Comparison of ENCODE assay signal across 27 mouse cellular contexts in the genomic region with DNA sequence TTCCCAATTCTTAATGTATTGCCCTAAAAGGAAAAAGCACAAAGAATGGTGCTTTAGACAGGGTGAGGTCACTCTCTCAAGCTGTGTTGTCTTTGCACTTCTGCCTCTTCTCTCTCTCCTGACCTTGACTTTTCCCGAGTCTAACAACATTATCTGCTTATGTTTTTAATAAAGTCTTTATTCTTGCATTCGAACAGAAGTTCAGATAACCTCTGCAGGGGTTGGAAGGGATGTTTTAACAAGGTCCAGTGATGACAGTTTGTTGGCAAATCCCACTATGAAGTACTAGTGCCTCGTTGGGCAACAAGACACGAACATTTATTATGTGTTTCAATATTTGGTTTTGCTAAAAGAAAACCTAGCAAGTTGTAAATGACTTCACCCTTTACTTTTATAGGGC. TPM values are rescaled to one million over a fixed set of nuclear protein-coding genes. Genes with fewer than 3 reads are reported as not detected.
DNase-seq lines count a peak whose midpoint lies in the region; ATAC-seq and TF ChIP-seq lines count a peak whose summit lies in the region.
"Had no signal": no experiment of that assay in that cellular context is flagged by ENCODE, and none has a peak within 500 bp of the region (broad histone marks: within the 10 kb centered on the region; RNA-seq: fewer than 3 reads in every experiment).

No protein-coding gene starts in this region.

- no peak overlapping the region for H3K9ac ChIP-seq in heart, embryonic 12.5 days
- no peak overlapping the region for H3K9ac ChIP-seq in heart, postnatal 0 days (replicated peaks; ENCODE audit: low read depth, low read length)
- H3K9ac ChIP-seq in lung, postnatal 0 days (replicated peaks; ENCODE audit: low read depth): no peak overlapping the region
- H3K9ac ChIP-seq: embryonic facial prominence, embryonic 13.5 days had no signal

- peaks cover 26% of the 10 kb centered on the region for H3K4me1 ChIP-seq in heart, embryonic 12.5 days (replicated peaks)
- peaks cover 19% of the 10 kb centered on the region for H3K4me1 ChIP-seq in heart, postnatal 0 days (ENCODE audit: control insufficient read depth, insufficient read depth)
- H3K4me1 ChIP-seq in lung, postnatal 0 days (ENCODE audit: insufficient read depth, low read depth, low read length): peaks cover 5% of the 10 kb centered on the region

- intact Hi-C loops in heart, postnatal 14 days (cut with DNase I): loop anchor here (2.0 kb wide), 1 partner anchor 401 kb away; no protein-coding TSS in a partner anchor

- no peaks in the 10 kb centered on the region for H3K36me3 ChIP-seq in heart, embryonic 12.5 days
- no peaks in the 10 kb centered on the region for H3K36me3 ChIP-seq in heart, postnatal 0 days (replicated peaks; ENCODE audit: control insufficient read depth, insufficient read depth, low read length)
- no peaks in the 10 kb centered on the region for H3K36me3 ChIP-seq in lung, postnatal 0 days (ENCODE audit: insufficient read depth, low read length)
- H3K36me3 ChIP-seq: embryonic facial prominence, embryonic 10.5 days; embryonic facial prominence, embryonic 13.5 days; forebrain, embryonic 10.5 days had no signal

- H3K27me3 ChIP-seq in heart, embryonic 12.5 days (replicated peaks): peaks cover 17% of the 10 kb centered on the region; the same call in 1 of the 2 replicates
- H3K27me3 ChIP-seq in heart, postnatal 0 days (ENCODE audit: control insufficient read depth, insufficient read depth, low read length): no peaks in the 10 kb centered on the region; the same call in 1 of the 2 replicates
- peaks cover 23% of the 10 kb centered on the region; the same call in 1 of the 2 replicates for H3K27me3 ChIP-seq in lung, postnatal 0 days (replicated peaks; ENCODE audit: insufficient read depth, low read length)

- 48% methylated on average over 4 of the region's 4 CpGs for WGBS in heart, embryonic 12.5 days
- 11% methylated on average over 4 of the region's 4 CpGs for WGBS in heart, postnatal 0 days
- WGBS in lung, postnatal 0 days: 22% methylated on average over 4 of the region's 4 CpGs

- H3K27ac ChIP-seq in heart, embryonic 12.5 days (ENCODE audit: poor library complexity, severe bottlenecking): no peak overlapping the region
- H3K27ac ChIP-seq in heart, postnatal 0 days (ENCODE audit: low read depth): no peak overlapping the region
- H3K27ac ChIP-seq in lung, postnatal 0 days (ENCODE audit: low read length): no peak overlapping the region
- H3K27ac ChIP-seq: embryonic facial prominence, embryonic 10.5 days; embryonic facial prominence, embryonic 13.5 days; forebrain, embryonic 10.5 days; forebrain, embryonic 13.5 days; hindbrain, embryonic 14.5 days had no signal

- peak; percentile 70 for DNase-seq in heart, adult 11 months
- peak; percentile 11 for DNase-seq in heart, postnatal 0 days (ENCODE audit: low spot score)
- DNase-seq in heart, postnatal 14 days: no peak
- DNase-seq in lung, postnatal 0 days (ENCODE audit: low spot score): peak; percentile 41
- DNase-seq in lung, postnatal 10 days: no peak
- no peak for DNase-seq in right cerebral cortex, postnatal 36 days (ENCODE audit: low spot score in 2 of 2)
- DNase-seq: adrenal gland, postnatal 10 days; adrenal gland, postnatal 36 days; cerebellum, postnatal 36 days; embryo, embryonic 11 days; gastrocnemius, postnatal 10 days; gastrocnemius, postnatal 36 days; heart, postnatal 4 days; kidney, adult 18-20 months had no signal

- H3K4me3 ChIP-seq in heart, embryonic 12.5 days: no peak overlapping the region
- H3K4me3 ChIP-seq in heart, postnatal 0 days (ENCODE audit: low read depth, low read length): no peak overlapping the region
- H3K4me3 ChIP-seq in lung, postnatal 0 days (ENCODE audit: low read depth, low read length): no peak overlapping the region
- H3K4me3 ChIP-seq: forebrain, embryonic 13.5 days had no signal

- H3K9me3 ChIP-seq in heart, embryonic 12.5 days (replicated peaks): no peaks in the 10 kb centered on the region
- no peaks in the 10 kb centered on the region for H3K9me3 ChIP-seq in heart, postnatal 0 days (replicated peaks; ENCODE audit: control insufficient read depth, low read length)
- H3K9me3 ChIP-seq in lung, postnatal 0 days (ENCODE audit: low read length): no peaks in the 10 kb centered on the region
- H3K9me3 ChIP-seq: embryonic facial prominence, embryonic 10.5 days; embryonic facial prominence, embryonic 13.5 days; forebrain, embryonic 10.5 days; forebrain, embryonic 13.5 days had no signal

- no peak for TF ChIP-seq EP300 in heart, postnatal 0 days (IDR thresholded peaks at IDR 0.05; ENCODE audit: low read depth)
- no peak for TF ChIP-seq EP300 in lung, postnatal 0 days (IDR thresholded peaks at IDR 0.05)

- no peak for TF ChIP-seq CTCF in heart, postnatal 0 days (IDR thresholded peaks at IDR 0.05; ENCODE audit: low read depth)
- no peak for TF ChIP-seq CTCF in lung, postnatal 0 days (IDR thresholded peaks at IDR 0.05)

- ATAC-seq in heart, embryonic 12.5 days (ENCODE audit: insufficient number of reproducible peaks, low FRiP score): no peak
- no peak for ATAC-seq in heart, postnatal 0 days (ENCODE audit: insufficient read depth, low read depth)
- ATAC-seq in lung, postnatal 0 days: no peak
- ATAC-seq: activated CD4-positive, CD25-positive, alpha-beta regulatory T cell, adult 4 months; CD4-positive, CD25-positive, alpha-beta regulatory T cell, adult 4 months; forebrain, embryonic 13.5 days; forebrain, embryonic 16.5 days; hindbrain, postnatal 0 days; inflammation-experienced regulatory T-cells, adult 6 months; intestine, embryonic 16.5 days had no signal

- H3K4me2 ChIP-seq in heart, embryonic 12.5 days: no peak overlapping the region
- H3K4me2 ChIP-seq in heart, postnatal 0 days (ENCODE audit: low read depth, low read length): no peak overlapping the region
- H3K4me2 ChIP-seq in lung, postnatal 0 days (replicated peaks; ENCODE audit: low read depth, low read length): no peak overlapping the region

RNA-seq across cellular contexts. Expression of a gene that starts 1.9 kb away (rescaled TPM):
- 3.2 and 3.3 TPM in 2 replicates for polyA plus RNA-seq in heart, embryonic 12.5 days (2016; fragmentation: Nextera tagmentation; extraction: Ambion mirVana)
- total RNA-seq in heart, postnatal 0 days (2014; rRNA removed; ENCODE audit: low replicate concordance): 36.1 and 47.5 TPM in 2 replicates
- polyA plus RNA-seq in heart, postnatal 0 days (2015; fragmentation: Nextera tagmentation; extraction: Ambion mirVana): 3.1 and 3.3 TPM in 2 replicates
- total RNA-seq in heart, postnatal 14 days (2021): 10 to 100 TPM; 44.9 to 45.3 TPM
- 8.2 and 10.2 TPM in 2 replicates for polyA plus RNA-seq in lung, postnatal 0 days (2015; fragmentation: Nextera tagmentation; extraction: Ambion mirVana)
- total RNA-seq: MEL had no signal

Comparison
In these comparisons a context has a peak if more than half of its experiments do, and no peak if none do; other contexts are left out.
1. DNase-seq: peak in heart, adult 11 months (single experiment), heart, postnatal 0 days (single experiment) and lung, postnatal 0 days (single experiment); none in heart, postnatal 14 days (0 of 2), lung, postnatal 10 days (single experiment) and right cerebral cortex, postnatal 36 days (0 of 2).